Mouse (Mus musculus) bone marrow, adult 2 months (tissue): Measurements from ENCODE around the gene Atp8a2. TPM values are rescaled to one million over a fixed set of nuclear protein-coding genes. Genes with fewer than 3 reads are reported as not detected.

Experiments used
- H3K27ac ChIP-seq: fragments of 200-500 bp; 2 replicates; pipeline ENCODE4 v1.5.1; 2012; ENCODE audit warnings: low read depth, mild to moderate bottlenecking, control low read depth, inconsistent platforms, low read length; ENCODE audit not compliant: control insufficient read depth, poor library complexity, insufficient read depth
- H3K4me1 ChIP-seq: fragments of 200-500 bp; 2 replicates; pipeline ENCODE4 v1.6.1; 2011; ENCODE audit warnings: low read length; ENCODE audit not compliant: control insufficient read depth, insufficient read depth
- H3K4me3 ChIP-seq: fragments of 200-500 bp; replicated peaks from 2 replicates; pipeline ENCODE3; 2011; ENCODE audit warnings: mild to moderate bottlenecking, low read depth, low read length, control low read depth; ENCODE audit not compliant: control insufficient read depth
- CTCF ChIP-seq: fragments of 200-500 bp; IDR thresholded peaks from 2 replicates; pipeline ENCODE4 v1.5.1; 2011; ENCODE audit warnings: low read length, control low read depth; ENCODE audit not compliant: control insufficient read depth, insufficient read depth
- POLR2A ChIP-seq: fragments of 200-500 bp; IDR thresholded peaks from 2 replicates; pipeline ENCODE4 v1.6.1; 2011; ENCODE audit warnings: low read depth, mild to moderate bottlenecking, control low read depth, low read length, borderline replicate concordance; ENCODE audit not compliant: control insufficient read depth
- WGBS: fragments of 180-500 bp; shearing (Covaris S2); methylation state at CpG from one replicate; pipeline ENCODE4 v1.1.7; 2018; 5-methylcytosine and 5-hydroxymethylcytosine counted together
- polyA plus RNA-seq: library from polyadenylated mRNA; stranded (reverse); fragments of >200 nt; gene quantifications from 2 replicates; pipeline ENCODE4 v1.2.4, GENCODE M21; 2011; ENCODE audit warnings: low replicate concordance; ENCODE audit not compliant: missing spikeins, insufficient read depth, insufficient read length

The Atp8a2 gene
- polyA plus RNA-seq, 1 experiment = 0.20 TPM

DNA sequence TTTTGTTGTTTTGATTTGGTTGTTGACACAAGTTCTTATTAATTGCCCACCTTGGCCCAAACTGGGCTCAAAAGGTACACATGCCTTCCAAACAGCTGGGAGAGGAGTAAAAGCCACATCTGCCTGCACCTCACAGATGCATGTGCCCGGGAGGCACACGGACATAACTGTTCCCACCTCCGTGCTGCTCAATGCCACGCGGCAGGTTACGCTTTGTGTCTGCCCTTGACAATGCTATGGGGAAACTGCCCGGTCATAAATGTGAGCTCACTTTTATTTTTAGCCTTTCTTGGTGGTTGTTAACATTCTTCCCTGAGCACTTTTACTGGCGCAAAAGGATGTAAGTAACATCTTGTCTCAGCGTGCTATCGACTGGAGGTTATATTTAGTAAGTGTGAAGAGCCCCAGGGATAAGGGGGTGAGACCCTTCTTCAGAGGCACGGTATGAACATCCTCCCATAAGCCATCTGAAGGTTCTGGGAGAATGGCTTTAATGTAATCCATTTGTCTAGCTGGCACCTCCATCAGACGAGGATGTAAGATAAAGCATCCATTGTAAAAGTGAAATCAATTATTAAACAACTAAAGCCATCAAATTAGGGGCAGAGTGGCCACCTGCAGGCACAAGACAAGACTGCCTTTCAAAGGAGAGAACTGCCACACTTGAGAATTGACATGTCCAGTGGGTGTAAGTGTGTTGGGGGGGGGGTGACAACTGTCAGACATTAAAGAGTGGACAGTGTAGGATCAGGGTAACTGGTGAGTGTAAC is 24.5 kb downstream of the Atp8a2 start:
- H3K4me3 ChIP-seq = no peak overlapping the region
- no peak for TF ChIP-seq CTCF
- no peak for TF ChIP-seq POLR2A
- no peak overlapping the region for H3K27ac ChIP-seq
- no peaks in the 10 kb centered on the region; the same call in 1 of the 2 replicates for H3K4me1 ChIP-seq
- WGBS = 70% methylated on average over 12 of the region's 12 CpGs

DNA sequence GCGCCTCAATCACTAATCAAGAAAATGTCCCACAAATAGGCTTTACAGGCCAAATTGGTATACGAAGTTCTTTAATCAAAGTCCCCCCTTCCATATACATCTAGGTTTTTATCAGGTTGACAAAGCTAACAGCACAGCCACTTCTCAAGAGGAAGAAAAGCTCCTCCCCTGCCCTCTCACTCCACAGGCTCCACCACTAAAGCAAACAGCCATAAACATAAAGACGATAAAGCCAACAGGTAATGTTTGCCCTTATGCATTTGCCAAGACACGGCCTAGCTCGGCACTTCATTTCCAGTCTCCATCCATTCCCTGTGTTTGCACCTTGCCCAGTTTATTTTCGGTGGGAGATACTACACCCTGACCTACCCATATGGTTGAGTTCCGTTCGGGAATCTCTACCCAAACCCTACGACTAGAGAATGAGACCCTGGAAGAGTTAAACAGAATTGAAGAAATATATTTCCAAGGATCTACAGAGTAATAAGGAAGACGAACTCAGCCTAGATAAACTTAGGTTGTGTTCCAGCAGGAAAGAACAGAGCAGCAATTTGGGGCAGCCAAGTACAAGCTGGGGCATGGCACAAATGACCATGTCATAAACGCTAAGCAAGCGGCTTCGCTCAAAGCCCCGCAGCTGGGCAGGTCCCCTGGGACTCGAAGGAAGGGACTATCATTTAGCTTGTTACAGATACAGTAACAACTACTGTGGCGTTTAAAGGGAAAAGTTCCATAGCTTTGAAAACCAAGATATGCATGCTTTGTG is 26.0 kb downstream of the Atp8a2 start:
- WGBS = 81% methylated on average over 16 of the region's 16 CpGs
- Histone ChIP-seq H3K4me3 (no peak overlapping the region), H3K27ac (no peak overlapping the region), H3K4me1 (no peaks in the 10 kb centered on the region)
- no peak for TF ChIP-seq CTCF

DNA sequence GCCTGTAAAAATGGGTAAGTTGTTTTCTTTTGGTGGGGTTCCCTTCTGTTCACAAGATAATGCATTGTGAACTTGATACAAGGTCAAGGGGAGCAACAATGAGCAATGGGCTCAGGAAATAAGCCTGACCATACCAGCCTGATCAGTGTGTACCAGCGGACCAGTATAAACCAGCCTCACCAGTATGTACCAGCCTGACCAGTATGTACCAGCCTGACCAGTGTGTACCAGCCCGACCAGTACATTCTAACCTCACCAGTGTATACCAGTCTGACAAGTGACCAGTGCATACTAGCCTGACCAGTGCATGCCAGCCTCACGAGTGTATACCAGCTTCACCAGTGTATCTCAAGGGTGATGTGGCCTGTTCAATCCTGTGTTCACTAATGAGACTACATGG is 33.6 kb downstream of the Atp8a2 start:
- TF ChIP-seq POLR2A (no peak), CTCF (no peak)
- H3K27ac ChIP-seq = no peak overlapping the region
- 77% methylated on average over 3 of the region's 3 CpGs for WGBS

DNA sequence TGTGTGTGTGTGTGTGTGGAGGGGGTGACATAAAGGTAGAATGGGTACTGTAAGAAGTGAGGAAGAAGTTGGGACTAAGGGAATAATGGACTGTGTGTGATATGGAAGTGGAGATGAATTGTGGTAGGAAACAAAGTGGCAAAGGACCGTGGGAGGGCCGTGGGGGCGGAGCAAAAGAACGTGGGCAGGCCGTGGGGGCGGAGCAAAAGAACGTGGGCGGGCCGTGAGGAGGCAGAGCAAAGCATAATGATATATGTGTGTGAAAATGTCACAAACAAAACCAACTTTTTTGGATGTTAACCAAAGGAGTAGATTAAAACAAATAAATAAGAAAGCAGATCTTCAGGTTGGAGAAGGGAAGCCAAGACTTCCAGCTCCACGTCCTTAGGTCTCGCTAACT is 44.6 kb downstream of the Atp8a2 start:
- Histone ChIP-seq H3K4me3 (no peak overlapping the region), H3K4me1 (no peaks in the 10 kb centered on the region; the same call in 1 of the 2 replicates), H3K27ac (no peak overlapping the region)
- TF ChIP-seq POLR2A (no peak), CTCF (no peak)
- WGBS = 78% methylated on average over 11 of the region's 11 CpGs

More for the DNA sequence above, 33.6 kb downstream of the Atp8a2 start:
- Histone ChIP-seq H3K4me3 (no peak overlapping the region), H3K4me1 (no peaks in the 10 kb centered on the region)

DNA sequence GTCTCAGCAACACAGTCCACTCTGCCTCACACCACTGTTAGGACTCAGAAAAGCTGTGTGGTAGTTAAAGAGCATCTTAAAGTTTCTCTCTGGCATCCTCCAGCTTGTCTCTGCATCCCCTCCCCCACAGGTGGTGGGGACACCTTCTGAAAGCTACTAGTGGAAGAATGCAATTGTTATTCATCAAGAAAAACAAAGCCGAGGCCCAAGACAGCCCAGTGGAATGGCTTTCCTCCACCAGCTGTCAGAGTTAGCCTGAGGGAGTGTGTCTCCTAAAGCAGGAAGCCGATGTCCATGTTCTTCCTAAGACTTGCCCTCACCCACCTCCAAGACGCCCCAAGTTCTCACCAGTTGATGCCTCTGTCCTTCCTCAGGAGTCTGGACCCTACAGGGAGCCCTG is 48.1 kb downstream of the Atp8a2 start:
- no peak overlapping the region for H3K27ac ChIP-seq
- H3K4me3 ChIP-seq = no peak overlapping the region
- 64% methylated on average over 3 of the region's 3 CpGs for WGBS
- H3K4me1 ChIP-seq = no peaks in the 10 kb centered on the region; the same call in 1 of the 2 replicates
- TF ChIP-seq POLR2A (no peak), CTCF (no peak)

DNA sequence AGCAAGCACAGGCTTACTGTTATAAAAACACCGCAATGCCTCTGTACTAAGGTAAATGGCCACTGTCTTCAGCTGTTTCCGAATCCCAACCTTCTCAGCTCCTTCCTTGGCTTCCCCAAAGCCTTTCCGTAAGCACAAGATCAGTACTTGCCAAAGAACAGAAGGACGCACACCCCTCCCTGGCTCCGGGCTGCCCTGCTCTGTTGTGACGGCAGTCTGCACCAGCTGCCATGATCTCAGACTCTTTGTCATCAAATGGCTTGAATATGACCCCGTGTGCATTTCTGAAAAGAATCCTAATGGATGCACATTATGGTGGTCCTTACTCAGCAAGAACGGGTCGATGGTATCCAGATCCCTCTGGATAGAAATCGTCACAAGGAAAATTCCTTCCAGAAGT is 53.7 kb downstream of the Atp8a2 start:
- 88% methylated on average over 10 of the region's 10 CpGs for WGBS
- Histone ChIP-seq H3K4me1 (no peaks in the 10 kb centered on the region), H3K4me3 (no peak overlapping the region), H3K27ac (no peak overlapping the region)
- TF ChIP-seq CTCF = no peak
- TF ChIP-seq POLR2A = no peak

DNA sequence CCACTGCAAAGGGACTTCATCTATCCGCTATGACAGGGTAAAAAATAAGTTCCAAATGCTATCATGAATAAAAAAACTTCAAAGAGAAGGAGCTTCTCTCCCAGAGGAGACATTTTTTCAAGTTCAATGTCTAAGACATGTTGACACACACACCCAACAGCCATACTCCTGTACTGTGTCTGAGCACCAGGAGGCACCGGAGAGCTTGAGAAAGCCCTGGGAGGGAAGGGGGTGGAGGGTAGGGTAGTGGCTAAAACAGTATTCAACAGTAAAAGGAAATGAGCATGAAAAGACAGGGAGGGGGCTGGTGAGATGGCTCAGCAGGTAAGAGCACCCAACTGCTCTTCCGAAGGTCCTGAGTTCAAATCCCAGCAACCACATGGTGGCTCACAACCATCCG is 58.6 kb downstream of the Atp8a2 start:
- no peak overlapping the region for H3K27ac ChIP-seq
- H3K4me1 ChIP-seq = no peaks in the 10 kb centered on the region
- TF ChIP-seq POLR2A = no peak
- TF ChIP-seq CTCF = no peak
- WGBS = 71% methylated on average over 4 of the region's 4 CpGs
- no peak overlapping the region for H3K4me3 ChIP-seq

DNA sequence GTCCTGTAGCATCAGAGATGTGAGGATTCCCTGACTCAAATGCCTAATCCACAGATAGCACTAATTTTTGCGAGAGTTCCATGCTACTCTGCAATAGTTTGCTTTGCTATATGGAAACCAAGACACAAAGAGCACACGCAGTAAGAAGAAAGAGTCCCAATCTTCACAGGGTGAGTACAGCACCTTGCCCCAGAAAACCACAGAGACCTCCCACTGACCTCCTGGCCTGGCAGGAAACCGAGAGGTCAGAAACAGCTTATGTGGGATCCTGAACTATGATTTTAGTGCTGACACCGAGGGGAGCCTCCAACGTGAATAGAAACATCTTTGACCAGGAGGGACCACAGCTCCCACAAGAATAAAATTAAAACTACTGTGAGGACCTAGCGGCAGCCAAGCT is 59.2 kb downstream of the Atp8a2 start:
- TF ChIP-seq POLR2A (no peak), CTCF (no peak)
- WGBS = 26% methylated on average over 6 of the region's 6 CpGs
- Histone ChIP-seq H3K4me3 (no peak overlapping the region), H3K4me1 (no peaks in the 10 kb centered on the region), H3K27ac (no peak overlapping the region)

DNA sequence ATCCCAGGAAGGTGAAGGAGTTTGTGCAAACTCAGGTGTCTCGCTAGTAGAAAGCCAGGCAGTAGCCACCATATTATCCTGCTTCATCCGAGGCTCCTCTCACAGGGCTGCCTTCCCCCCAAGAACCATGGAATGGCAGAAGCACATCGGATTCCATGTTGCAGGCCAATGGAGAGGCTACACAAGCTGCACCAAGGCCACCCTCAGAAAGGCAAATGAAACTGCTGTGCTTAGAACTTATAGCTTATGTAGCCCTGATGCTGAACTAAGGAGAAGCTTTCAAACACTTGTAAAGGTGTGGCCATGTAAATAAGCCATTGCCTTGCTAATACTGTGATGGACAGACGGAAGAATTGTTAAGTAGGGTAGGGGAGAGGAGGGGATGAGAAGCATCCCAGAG is 61.2 kb downstream of the Atp8a2 start:
- no peak overlapping the region for H3K27ac ChIP-seq
- H3K4me3 ChIP-seq = no peak overlapping the region
- no peaks in the 10 kb centered on the region; the same call in none of the 2 replicates for H3K4me1 ChIP-seq
- TF ChIP-seq CTCF = no peak
- TF ChIP-seq POLR2A = no peak
- 82% methylated on average over 4 of the region's 4 CpGs for WGBS
